Mouse (Mus musculus): ENCODE data around the gene Mocs3. TPM values are rescaled to one million over a fixed set of nuclear protein-coding genes. Genes with fewer than 3 reads are reported as not detected.

The Mocs3 gene
- total and polyA plus RNA-seq, 2 experiments from 2014 or later: 7.4 to 19.3 TPM

DNA sequence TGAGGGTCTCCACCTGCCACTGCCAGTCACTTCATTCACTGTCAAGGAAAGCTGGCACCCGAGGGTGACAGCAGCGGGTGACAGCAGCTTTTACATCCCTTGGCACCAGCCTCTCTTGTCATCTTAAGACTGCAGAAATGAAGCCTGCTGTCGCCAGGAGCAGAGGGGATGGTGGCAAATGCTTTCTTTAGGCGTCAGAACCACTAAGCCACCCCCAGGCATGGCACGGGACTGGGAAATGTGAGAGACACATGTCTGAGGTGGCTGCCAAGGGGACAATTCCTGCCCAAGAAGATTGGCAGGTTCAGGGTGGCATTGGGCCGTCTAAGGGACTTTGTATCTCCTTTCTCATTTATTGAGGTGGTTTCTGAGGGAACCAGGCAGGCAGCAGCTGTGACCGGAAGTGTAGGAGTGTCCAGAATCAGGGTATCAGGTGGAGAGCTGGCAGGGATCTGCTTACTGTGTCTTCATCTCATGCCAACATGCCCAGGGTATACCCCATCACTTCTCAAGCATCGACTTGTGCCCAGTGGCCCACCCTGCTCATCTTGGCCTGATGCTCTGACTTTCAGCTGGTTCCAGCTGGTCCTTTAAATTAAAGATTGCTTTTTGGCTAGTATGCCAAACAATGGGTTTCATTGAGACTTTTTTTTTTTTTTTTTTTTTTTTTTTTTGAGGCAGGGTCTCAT is 17.9 kb downstream of the Mocs3 start:
- H3K4me1 ChIP-seq (ENCODE audit: insufficient read depth, low read length): no peaks in the 10 kb centered on the region
- TF ChIP-seq CTCF (IDR thresholded peaks at IDR 0.05): no peak
- H3K4me2 ChIP-seq (ENCODE audit: low read depth, low read length, poor library complexity, severe bottlenecking): no peak overlapping the region
- no peaks in the 10 kb centered on the region for H3K36me3 ChIP-seq (ENCODE audit: insufficient read depth, low read length)
- no peak overlapping the region for H3K4me3 ChIP-seq (ENCODE audit: low read depth, low read length)
- no peak overlapping the region for H3K27ac ChIP-seq (ENCODE audit: low read depth, low read length)
- H3K9ac ChIP-seq (replicated peaks; ENCODE audit: low read length, poor library complexity, severe bottlenecking): no peak overlapping the region
- 69% methylated on average over 8 of the region's 8 CpGs for WGBS
- H3K9me3 ChIP-seq (ENCODE audit: low read length): no peaks in the 10 kb centered on the region
- DNase-seq (ENCODE audit: low spot score) (peak; percentile 86), ATAC-seq (ENCODE audit: low FRiP score) (no peak; the same call in 1 of the 2 replicates)
- H3K27me3 ChIP-seq (ENCODE audit: insufficient read depth, low read length): no peaks in the 10 kb centered on the region

DNA sequence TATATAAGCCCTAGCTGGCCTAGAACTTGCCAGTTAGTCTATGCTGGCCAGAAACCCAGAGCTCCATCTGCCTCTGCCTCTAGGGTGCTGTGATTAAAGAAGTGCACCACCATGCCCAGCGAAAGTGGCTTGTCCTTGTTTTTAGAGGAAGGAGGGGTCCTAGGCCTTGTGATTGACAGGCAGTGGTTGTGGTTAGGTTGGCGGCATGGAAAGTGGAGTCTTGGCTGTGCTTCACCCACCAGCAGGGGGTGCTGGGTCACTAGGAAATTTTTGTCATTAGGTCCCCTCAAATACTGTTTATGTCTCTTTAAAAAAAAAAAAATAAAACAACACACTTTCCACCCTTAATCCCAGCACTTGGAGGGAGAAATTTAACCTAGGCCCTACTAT is 18.4 kb downstream of the Mocs3 start:
- DNase-seq (ENCODE audit: low spot score) (peak; percentile 76), ATAC-seq (ENCODE audit: low FRiP score) (no peak)
- no peak overlapping the region for H3K4me3 ChIP-seq (ENCODE audit: low read depth, low read length)
- no peak overlapping the region for H3K27ac ChIP-seq (ENCODE audit: low read depth, low read length)
- no peak overlapping the region for H3K4me2 ChIP-seq (ENCODE audit: low read depth, low read length, poor library complexity, severe bottlenecking)
- H3K36me3 ChIP-seq (ENCODE audit: insufficient read depth, low read length): no peaks in the 10 kb centered on the region
- peak; percentile 65 for TF ChIP-seq CTCF (IDR thresholded peaks at IDR 0.05)
- H3K27me3 ChIP-seq (ENCODE audit: insufficient read depth, low read length): no peaks in the 10 kb centered on the region
- 19% methylated on average over 2 of the region's 2 CpGs for WGBS
- H3K9me3 ChIP-seq (ENCODE audit: low read length): no peaks in the 10 kb centered on the region
- H3K4me1 ChIP-seq (ENCODE audit: insufficient read depth, low read length): no peaks in the 10 kb centered on the region
- no peak overlapping the region for H3K9ac ChIP-seq (replicated peaks; ENCODE audit: low read length, poor library complexity, severe bottlenecking)

GRCm38 (mm10) chr2:168250270-168250669 is 19.8 kb downstream of the Mocs3 start:
- H3K9ac ChIP-seq (replicated peaks; ENCODE audit: low read length, poor library complexity, severe bottlenecking): no peak overlapping the region
- WGBS: 18% methylated on average over 8 of the region's 8 CpGs
- H3K36me3 ChIP-seq (ENCODE audit: insufficient read depth, low read length): no peaks in the 10 kb centered on the region
- H3K4me1 ChIP-seq (ENCODE audit: insufficient read depth, low read length): no peaks in the 10 kb centered on the region
- H3K27ac ChIP-seq (ENCODE audit: low read depth, low read length): no peak overlapping the region
- peak; percentile 32; the same call in 1 of the 2 replicates for ATAC-seq (ENCODE audit: low FRiP score)
- H3K4me2 ChIP-seq (ENCODE audit: low read depth, low read length, poor library complexity, severe bottlenecking): no peak overlapping the region
- peak; percentile 98 for TF ChIP-seq CTCF (IDR thresholded peaks at IDR 0.05)
- no peaks in the 10 kb centered on the region for H3K27me3 ChIP-seq (ENCODE audit: insufficient read depth, low read length)
- peak; percentile 90 for DNase-seq (ENCODE audit: low spot score)
- no peak overlapping the region for H3K4me3 ChIP-seq (ENCODE audit: low read depth, low read length)
- no peaks in the 10 kb centered on the region for H3K9me3 ChIP-seq (ENCODE audit: low read length)

DNA sequence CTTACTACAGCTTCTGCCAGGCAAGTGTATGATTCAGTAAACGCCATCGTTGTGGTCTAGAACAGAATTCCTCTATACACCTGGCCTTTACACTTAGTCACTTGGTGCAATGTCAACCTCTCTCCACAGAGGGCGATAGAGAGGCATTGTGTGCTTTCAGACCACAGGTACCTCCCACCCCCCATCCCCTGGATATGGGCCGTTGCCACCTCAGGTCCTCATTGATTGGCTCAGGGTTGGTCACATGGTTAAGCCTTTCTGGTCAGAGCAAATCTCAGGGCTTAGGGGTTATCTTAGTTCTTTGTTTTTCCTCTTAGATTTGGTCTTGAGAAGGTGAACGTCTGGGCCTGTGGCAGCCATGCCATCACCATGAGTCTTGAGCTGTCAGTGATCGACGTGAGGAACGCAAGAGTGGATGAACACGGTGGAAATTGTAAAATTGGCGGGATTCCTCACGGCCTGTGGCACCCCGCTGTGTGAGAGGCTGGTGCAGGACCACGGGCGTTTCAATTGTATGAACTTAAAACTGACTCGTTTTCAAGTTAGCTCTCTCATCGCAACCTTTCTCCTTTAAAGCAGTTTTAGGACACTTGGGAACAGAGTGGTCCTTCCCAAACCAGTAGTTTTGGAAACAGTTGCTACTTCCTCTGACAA is 22.3 kb downstream of the Mocs3 start:
- peak; percentile 80 for TF ChIP-seq CTCF (IDR thresholded peaks at IDR 0.05)
- DNase-seq (ENCODE audit: low spot score) (peak; percentile 59), ATAC-seq (ENCODE audit: low FRiP score) (no peak)
- Histone ChIP-seq H3K27ac (ENCODE audit: low read depth, low read length) (no peak overlapping the region), H3K4me3 (ENCODE audit: low read depth, low read length) (no peak overlapping the region), H3K36me3 (ENCODE audit: insufficient read depth, low read length) (no peaks in the 10 kb centered on the region), H3K4me2 (ENCODE audit: low read depth, low read length, poor library complexity, severe bottlenecking) (no peak overlapping the region), H3K9me3 (ENCODE audit: low read length) (no peaks in the 10 kb centered on the region), H3K27me3 (ENCODE audit: insufficient read depth, low read length) (no peaks in the 10 kb centered on the region), H3K4me1 (ENCODE audit: insufficient read depth, low read length) (no peaks in the 10 kb centered on the region), H3K9ac (replicated peaks; ENCODE audit: low read length, poor library complexity, severe bottlenecking) (no peak overlapping the region)
- WGBS: 14% methylated on average over 16 of the region's 16 CpGs

DNA sequence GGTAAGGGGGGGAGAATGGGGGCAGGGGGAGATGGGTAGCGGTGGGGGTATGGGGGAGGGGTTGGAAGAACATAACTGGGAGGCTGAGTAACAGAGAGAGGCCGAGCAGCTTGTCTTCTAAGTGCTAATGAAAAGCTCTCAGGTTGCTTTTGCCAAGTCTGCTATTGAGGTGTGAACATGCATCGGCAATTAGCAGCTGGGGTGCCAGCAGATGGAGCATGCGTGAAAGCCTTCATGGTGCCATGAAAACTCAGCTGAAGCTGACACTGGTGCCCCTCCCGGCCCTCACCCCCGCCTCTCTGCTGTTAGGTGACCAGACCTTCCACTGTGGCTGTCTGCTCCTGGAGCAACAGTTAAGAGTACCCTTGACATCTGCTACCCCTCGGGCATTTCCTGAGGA is 23.4 kb downstream of the Mocs3 start:
- DNase-seq (ENCODE audit: low spot score) (peak; percentile 78), ATAC-seq (ENCODE audit: low FRiP score) (no peak; the same call in 1 of the 2 replicates)
- Histone ChIP-seq H3K27ac (ENCODE audit: low read depth, low read length) (no peak overlapping the region), H3K9me3 (ENCODE audit: low read length) (no peaks in the 10 kb centered on the region), H3K27me3 (ENCODE audit: insufficient read depth, low read length) (no peaks in the 10 kb centered on the region), H3K36me3 (ENCODE audit: insufficient read depth, low read length) (no peaks in the 10 kb centered on the region), H3K4me1 (ENCODE audit: insufficient read depth, low read length) (no peaks in the 10 kb centered on the region), H3K4me2 (ENCODE audit: low read depth, low read length, poor library complexity, severe bottlenecking) (no peak overlapping the region), H3K9ac (replicated peaks; ENCODE audit: low read length, poor library complexity, severe bottlenecking) (no peak overlapping the region), H3K4me3 (ENCODE audit: low read depth, low read length) (no peak overlapping the region)
- WGBS: 66% methylated on average over 7 of the region's 7 CpGs
- peak; percentile 42 for TF ChIP-seq CTCF (IDR thresholded peaks at IDR 0.05)

DNA sequence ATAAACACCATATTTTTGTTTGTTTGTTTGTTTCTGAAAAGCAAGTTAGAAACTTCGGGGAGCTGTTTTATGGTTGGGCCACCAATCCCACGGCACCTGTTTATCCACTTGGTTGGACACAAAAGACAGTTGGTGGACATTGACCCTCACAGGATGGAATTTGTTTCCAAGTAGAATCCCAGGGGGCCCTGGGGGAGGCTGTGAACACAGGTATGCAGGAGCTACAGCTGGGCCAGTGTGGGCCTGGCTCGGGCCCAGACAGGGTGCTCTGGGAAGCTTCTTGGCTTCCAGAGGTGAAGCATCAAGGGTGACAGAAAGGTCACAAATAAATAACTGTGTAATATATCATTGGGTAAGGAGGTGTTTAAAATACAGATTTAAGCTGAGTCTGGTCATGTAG is 26.1 kb downstream of the Mocs3 start:
- Histone ChIP-seq H3K36me3 (ENCODE audit: insufficient read depth, low read length) (no peaks in the 10 kb centered on the region), H3K4me3 (ENCODE audit: low read depth, low read length) (no peak overlapping the region)
- WGBS: 79% methylated on average over 3 of the region's 3 CpGs

More for the DNA sequence above, 26.1 kb downstream of the Mocs3 start:
- no peak for ATAC-seq (ENCODE audit: low FRiP score)
- H3K27me3 ChIP-seq (ENCODE audit: insufficient read depth, low read length): no peaks in the 10 kb centered on the region
- TF ChIP-seq CTCF (IDR thresholded peaks at IDR 0.05): no peak
- no peak for DNase-seq (ENCODE audit: low spot score)
- H3K4me2 ChIP-seq (ENCODE audit: low read depth, low read length, poor library complexity, severe bottlenecking): no peak overlapping the region
- no peaks in the 10 kb centered on the region for H3K4me1 ChIP-seq (ENCODE audit: insufficient read depth, low read length)
- no peaks in the 10 kb centered on the region for H3K9me3 ChIP-seq (ENCODE audit: low read length)
- no peak overlapping the region for H3K27ac ChIP-seq (ENCODE audit: low read depth, low read length)
- no peak overlapping the region for H3K9ac ChIP-seq (replicated peaks; ENCODE audit: low read length, poor library complexity, severe bottlenecking)

Measured in midbrain, postnatal 0 days (tissue).